Mouse (Mus musculus) thymus, postnatal 14 days (tissue): ENCODE measurements around the gene Lck.

Source experiments
- DNase-seq: peaks from one replicate; pipeline ENCODE4 v3.0.0; 2021

The Lck gene

DNA sequence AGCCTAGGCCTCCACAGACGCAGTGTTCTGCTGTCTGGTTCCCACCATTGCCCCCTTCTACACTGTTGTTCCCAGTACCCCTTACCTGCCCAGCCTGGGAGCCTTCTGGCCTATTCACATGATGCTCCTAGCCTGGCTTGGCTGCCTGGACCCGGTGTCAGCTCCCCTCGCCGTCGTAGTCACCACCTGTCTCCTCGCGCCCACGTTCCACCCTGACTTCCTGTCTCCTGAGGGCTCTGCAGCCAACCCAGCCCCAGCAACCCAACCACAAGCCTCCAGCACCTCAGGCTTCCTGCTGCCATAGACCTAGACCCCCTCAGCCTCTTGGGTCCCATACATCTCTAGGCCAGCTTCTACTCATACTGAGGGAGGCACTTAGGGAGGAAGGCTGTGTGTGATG lies at the start of gene Lck:
TSS of gene Lck (minus strand) at position 212 of the 400 bp plus-strand sequence.
- DNase-seq: peak; percentile 92

DNA sequence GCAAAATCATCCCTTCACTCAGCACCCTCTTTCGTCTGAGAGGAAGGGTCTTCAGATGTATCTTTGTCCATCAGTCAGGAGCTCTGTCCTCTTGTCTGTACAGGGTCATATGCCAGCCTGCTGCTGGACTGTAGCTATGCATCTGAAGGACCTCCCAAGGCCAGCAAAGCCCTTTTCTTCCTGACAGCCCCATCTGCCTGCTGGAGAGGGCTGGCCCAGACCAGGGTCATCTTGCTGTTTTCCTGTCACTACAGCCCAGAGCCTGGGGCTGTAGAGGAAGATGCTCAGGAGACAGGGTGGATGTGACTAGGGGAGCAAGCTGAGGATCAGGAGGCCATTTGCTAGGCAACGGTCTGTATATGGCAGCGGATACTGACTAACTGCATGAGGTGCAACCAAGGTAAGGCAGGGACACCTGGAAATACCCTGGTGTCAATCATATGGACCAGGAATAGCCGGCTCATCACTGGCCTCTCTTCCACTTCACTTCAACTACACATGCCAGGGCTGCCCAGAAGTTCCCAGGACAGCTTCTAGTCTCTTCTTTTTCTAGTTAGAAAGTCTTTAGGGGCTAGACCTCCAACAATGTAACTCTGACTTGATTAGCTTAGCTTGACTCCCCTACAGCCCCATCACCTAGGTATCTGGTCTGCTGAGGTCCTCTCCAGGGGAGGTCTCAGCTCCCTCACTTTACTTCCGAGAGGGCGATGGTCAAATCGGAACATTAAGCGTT lies 49.5 kb upstream of the Lck start:
- DNase-seq: no peak

DNA sequence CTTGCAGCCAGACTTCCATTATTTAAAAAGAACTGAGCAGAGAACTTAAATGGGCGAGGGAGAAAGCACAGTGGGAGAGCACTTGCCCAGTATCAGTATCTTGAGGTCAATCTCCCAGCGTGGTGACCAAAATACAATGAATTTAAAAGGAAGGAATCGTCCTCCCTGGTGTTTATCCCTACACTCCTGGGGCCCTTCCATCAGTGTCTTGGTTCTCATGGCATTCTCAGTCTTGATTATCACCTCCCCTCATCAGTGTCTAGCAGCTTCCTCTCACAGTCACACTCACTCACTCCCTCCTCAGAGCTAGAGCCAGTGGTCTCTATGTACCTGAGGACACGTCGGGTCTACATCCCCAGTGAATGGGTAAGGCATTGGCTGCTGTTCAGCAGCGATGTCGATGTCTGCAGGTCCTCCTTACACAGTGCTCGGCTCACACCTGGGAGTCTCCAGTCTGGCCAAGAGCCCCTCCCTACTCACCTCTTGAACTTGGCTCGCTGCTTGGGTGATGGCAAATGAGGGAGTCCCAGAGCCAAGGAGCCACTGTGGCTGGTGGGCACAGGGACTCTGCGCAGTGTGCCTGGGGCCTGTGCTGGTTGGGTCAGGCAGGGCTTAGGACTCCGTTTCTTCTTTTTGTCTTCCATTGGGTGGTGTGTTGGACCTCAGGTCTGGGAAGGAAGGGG lies 48.8 kb upstream of the Lck start:
- DNase-seq: no peak

DNA sequence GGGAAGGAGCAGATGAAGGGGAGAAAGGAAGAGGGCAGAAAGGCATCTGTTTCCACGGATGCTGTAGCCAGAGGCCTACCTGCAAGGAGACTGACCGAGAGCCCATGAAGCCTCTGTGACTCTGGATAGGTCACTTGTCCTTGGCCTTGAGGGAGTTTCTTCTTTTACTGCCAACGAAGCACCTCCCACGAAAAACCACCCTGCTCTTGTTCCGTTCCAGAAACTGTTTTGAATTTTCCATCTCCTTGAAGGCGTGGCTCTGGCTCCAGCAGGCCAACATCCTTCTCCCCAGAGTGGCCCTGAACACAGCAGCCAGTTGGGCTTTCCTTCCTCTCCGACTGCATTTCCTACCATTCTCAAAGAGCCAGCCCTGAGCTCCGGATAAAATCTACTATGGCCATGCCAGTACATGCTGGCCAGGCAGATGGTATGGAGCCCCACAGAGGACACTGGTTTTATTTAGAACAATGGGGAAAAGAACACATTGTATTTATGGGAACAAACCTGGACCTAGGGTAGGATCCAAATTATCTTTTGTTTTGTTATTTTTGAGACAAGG lies 47.9 kb upstream of the Lck start:
- DNase-seq: no peak

DNA sequence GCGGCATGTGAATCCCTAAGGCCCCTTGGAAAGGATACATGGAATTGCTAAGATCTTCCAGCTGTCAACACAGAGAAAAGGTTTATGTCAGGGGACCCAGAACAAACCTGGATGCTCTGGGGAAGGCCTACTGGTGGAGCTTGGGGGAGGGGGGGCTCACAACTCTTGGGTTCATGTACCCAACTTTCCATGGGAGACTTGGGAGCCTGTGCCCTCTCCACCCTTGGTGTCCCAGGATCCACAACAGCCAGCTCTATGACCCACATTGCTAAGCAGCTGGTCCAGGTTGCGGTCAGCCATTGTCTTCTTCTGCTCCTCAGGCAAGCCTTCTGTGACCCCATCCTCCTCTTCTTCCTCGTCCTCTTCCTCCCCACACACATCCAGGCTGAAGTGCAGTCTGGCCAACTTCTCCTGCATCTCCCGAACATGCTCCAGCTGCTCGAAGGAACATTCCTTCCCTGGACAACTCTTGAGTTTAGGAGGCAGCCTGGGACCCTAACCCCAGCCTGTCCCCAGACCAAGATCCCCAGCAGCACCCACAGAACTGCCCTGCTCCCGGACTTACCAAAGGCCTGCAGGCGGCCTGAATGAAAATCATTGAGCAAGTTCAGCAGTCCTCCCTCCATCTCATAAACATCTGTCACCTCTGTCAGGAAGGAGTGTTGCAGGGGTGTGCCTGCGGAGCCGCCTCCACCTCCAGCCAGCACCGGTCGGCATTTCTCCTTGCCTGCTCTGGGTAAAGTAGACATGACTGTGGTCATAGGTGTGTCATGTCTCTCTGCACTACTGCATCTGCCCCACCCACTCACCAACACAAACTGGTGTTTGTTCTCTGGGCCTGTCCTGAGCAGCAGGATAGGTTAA lies 47.2 kb upstream of the Lck start:
- no peak for DNase-seq

DNA sequence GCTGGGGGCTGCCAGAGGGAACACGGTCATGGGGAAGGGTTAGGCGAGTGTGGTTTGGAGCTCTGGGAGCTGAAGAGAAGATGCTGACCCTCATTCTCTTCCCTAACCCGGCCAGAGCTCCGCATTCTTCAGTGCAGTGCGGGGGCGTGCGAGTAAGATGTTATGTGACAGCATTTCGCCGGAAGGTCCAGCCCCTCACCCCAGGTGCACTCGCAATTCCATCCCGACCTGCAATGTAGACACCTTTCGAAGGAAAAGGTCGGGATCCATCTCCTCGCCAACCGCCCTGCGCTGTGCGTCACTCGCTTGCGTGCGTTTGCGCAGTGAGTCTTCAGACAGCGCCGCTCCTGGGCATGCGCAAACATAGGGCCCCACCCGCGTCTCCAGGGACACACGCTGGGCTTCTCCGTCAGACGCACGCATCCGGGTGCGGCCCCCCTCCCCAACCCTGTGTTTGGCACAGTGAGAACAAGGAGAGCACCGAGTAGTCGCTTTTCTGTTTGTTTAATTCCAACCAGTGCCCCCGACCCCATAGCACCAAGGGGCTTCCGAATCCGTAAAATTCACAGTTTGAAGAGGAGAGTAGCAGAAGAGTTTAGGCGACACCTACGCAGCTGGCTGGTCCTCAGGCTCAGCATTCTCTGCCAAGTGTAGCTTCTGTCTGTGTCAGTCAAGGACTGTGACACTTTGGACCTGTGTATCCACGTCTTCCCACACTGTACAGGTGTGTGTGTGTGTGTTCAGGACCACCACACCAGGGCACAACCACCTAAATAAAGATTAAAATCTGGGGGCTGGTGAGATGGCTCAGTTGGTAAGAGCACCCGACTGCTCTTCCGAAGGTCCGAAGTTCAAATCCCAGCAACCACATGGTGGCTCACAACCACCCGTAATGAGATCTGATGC lies 45.6 kb upstream of the Lck start, which contains the start of gene Iqcc:
TSS of gene Iqcc (minus strand) at position 314 of the 906 bp plus-strand sequence.
- DNase-seq: peak; percentile 98

DNA sequence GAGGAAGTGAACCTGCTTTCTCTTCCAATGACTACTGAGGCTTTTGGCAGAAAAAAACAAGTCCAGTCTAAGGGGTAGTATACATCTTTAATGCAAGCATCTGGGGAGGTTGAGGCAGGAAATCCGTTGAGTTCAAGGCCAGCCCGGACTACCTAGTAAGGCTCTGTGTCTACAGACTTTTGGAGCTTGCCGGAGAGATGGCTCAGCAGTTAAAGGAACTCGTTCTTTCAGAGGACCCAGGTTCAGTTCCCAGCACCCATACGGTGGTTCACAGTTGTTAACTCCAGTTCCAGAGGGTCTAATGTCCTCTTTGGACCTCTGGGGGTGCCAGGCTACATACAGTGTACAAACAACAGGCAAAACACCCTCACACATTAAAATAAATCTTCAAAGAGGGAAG lies 44.6 kb upstream of the Lck start:
- DNase-seq: no peak

DNA sequence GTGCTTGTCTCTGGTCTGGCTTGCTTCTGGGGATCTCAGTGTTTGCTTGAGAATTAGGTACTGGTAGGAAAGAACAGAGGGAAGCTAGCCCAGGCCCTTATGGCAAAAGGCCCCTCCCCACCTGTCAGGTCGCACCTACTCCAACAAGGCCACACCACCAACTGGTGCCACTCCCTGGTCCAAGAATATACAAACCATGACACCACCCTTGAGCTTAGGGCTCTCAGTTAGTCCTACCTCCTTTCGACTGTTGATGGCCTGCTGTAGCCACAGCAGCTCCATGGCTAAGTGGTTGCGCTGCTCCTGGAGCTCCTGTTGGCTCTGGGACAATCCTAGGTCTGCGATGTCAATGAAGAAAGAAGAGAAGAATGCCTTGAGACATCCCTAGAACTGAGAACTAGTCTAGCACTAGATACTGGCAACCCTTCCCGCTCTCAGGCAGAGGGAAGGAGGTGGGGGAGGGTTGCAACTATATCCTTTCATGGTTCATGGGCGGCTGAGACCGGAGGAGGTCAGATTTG lies 43.7 kb upstream of the Lck start:
- DNase-seq: no peak

DNA sequence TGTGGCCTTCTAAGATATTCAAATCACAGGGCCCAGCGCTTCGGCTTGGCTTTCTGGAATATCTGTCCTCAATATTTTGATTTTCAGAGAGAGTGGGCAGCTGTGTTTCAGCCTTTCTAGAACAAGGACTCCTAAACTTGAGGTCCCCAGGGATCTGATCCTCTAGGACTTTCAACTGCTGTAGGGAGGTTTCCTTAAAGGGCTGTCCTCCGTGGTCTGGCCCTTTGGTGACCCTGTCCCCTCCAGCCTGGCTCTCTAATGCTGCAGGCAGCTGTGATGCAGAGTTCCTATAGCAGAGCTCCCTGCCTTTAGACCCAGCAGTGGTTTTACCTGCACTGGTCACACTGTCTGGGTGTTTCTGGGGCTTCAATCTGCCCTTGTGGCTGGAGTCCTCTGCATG lies 43.2 kb upstream of the Lck start:
- no peak for DNase-seq

DNA sequence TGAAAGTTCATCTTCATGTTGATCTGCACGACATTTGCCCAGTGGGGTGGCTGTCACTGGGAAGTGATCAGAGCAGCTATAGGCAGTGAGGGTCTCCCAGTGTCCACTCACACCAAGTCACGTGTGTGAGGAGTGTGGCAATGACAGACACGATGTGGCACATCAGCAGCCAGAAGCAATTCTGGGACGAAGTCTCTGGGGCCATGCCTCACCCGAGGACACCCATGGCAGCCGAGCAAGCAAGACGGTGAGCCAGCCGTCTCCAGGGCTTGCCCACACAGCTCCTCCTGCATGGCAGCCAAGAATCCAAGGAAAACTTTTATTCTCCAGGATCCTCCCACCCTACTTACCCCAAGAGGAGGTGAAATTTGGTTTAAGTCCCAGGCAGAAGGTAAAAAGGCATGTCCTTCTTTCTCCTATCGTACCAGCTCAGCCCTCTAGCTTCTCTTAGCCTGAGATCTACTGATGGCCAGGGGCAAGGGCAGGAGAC lies 42.4 kb upstream of the Lck start:
- DNase-seq: no peak

DNA sequence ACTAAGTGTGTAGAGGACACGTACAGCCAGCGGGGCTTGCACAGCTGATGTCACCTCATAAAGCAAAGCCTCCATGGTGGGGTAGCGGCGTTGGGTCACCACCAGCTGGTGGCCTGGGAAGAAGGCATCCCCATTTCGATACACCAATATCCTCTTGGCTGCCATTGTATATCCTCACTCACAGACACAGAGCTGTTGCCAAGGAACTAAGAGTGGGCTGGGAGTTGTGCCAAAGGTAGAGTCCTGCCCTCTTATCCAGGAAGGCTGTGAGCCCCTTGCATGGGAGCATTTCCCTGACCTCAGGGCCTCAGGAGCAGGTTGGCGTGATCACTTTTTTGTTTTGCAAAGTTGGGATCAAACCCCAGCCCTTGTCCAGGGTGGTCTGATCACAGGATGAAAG lies 40.7 kb upstream of the Lck start, which contains the start of gene Dcdc2b:
TSS of gene Dcdc2b (minus strand) at position 165 of the 400 bp plus-strand sequence.
- no peak for DNase-seq

DNA sequence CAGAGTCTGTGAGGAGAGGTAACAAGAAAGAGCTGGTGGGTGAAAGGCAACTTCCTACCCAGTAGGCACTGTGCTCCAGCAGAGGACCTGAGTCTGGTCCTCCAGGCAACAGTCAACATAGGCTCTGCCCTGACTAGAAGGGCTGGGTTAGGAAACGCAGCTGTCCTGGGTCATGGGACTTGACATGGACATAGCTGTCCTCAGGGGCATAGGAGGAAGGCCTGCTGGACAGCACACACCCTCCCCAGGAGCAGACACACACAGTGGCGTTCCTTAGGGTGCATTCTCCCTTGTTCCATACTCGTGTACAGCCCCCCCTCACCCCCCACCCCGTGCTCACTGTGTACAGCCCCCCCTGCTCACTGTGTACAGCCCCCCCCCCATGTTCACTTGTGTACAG lies 37.0 kb upstream of the Lck start:
- DNase-seq: no peak

DNA sequence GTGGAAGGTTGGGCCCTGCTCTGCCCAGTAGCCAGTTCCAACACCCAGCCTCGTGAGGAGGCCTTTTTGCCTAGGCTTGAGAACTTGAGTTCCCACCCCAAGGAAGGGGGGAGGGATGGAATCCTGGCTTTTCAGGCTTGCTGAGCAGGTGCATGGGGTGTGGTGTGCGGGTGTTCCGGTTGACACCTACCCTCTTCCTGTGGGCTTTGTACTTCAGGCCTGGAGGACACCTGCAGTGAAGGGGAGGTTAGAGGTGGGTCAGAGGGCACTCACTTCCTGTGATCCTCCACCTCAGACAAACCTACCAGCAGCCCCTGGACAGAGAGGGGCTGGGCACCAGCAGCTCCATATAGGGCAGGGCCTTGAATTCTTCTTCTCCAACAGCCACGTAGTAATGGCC lies 36.6 kb upstream of the Lck start:
- DNase-seq: peak; percentile 89

DNA sequence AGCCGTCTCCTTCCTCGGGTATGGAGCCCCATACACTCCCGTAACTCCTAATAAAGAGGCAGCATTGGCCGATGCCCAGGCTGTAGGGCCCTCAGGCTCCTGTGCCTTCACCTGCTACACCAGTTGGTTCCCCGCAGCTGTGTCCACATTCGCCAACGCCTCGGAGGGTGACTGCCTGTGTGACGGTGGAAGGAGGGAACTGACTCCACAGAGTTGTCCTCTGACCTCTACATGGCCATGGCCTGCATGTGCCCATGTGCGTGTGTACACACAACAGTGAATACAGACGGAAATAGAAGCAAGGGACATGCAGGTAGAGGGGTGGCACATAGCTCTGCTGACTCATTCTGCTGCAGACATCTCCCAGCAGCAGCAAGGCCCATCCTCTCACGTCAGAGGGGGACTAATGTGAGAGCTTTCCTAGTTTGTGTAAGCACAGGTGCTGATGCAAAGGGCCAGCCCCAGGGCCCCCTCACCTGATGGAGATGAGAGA lies 35.7 kb upstream of the Lck start:
- DNase-seq: peak; percentile 52

DNA sequence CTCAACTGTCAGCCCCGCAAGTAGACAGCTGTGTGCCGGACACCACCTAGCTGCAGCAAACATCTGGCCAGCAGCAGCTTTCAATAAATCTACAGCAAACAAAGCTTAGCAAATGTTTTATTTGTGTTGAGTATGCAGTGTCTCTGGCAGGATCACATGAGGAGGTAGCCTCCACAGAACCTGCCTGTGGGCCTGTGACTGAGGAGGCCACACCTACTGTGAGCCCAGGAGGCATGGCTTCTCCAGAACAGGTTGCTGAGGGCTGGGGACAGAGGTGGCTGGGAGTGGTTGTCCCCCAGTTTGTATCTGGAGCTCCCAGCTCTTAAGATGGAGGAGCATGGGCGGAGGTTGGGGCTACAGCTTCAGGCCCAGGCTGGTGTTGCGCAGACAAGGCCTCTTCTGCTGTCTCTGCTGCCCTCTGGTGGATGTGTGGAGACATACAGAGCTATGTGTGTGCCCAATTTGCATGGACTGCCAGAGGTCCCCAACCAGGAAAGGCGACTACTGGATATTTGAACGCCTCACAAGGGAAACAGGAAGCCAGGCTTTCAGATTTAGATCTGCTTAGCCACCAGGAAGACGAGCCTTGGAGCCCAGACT lies 35.1 kb upstream of the Lck start:
- DNase-seq: peak; percentile 89

DNA sequence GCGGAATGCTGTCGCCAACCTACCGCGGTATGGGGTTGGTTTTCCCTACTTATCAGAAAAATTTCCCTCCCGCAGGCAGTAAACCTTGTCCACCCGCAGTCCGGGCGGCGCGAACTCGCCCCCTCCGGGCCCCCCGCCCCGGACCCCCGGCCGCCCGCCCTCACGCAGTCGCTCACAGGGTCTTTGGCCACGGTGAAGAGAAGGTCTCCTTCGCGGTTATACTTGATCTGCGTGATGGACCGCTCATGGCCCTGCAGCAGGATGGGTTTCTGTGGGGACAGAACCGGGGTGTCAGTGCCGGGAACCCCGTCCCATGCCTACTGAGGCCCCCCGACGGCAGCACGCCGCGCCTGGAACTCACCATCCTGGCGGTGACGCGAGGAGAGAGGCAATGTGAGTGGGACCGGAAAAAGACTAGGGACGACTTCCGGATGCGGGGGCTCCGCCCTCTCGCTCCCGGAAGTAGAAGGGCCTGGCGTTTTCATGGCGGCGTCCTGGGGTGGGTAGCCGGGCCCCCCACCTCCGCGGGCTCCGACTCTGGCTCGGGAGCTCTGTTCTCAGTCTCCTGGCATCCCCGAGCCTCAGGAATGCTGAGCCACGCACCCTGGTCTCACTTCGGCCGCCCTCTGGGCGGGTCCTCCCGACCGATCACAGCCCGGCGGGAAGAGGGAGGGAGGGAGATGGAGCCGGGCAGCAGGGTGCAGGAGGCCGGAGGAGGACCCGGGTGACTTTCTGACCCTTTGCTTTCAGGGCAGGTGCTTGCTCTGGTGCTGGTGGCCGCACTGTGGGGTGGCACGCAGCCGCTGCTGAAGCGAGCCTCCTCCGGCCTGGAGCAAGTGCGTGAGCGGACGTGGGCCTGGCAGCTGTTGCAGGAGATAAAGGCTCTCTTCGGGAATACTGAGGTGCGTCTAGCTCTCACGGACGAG lies 27.1 kb upstream of the Lck start, which contains the start of the genes Eif3i and Tmem234:
TSS of gene Eif3i (minus strand) at position 416 of the 926 bp plus-strand sequence.
TSS of gene Tmem234 (plus strand) at position 436 of the 926 bp plus-strand sequence.
- peak; percentile 90 for DNase-seq

DNA sequence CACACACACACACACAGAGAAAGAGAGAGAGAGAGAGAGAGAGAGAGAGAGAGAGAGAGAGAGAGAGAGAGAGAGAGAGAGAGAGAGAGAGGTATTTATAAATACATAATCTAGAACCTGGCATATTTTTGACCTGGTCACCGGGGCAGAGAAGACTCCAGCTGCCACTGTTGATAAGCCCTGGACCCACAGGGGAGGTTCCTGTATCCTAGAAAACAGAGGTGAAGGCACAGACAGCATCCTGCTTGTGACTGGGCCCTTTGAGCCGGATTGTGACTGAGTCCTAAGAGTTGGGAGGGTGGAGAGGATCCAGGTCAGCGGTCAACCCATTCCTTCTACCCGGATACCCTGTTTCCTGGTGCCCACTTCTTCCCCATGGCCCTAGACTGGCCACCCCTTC lies 15.4 kb upstream of the Lck start:
- no peak for DNase-seq

DNA sequence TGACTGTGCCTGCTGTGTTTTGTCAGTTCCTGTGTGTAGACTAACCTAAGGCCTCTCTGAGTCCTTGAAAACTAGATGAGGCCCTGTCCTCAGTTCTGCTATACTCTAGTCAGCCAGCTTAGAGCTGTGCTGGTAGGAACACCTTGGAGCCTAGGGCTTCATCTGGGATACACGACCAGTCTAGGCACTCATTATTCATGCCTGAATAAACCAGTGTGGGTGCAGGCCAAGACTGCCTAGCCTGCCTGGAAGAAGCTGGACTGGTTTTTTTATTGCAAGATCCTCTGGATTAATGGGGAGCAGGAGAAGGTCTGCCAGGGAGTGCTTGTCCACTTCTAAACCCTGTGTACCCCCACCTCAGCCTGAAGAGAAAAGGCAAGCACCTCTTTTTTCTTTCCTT lies 13.5 kb upstream of the Lck start:
- no peak for DNase-seq

DNA sequence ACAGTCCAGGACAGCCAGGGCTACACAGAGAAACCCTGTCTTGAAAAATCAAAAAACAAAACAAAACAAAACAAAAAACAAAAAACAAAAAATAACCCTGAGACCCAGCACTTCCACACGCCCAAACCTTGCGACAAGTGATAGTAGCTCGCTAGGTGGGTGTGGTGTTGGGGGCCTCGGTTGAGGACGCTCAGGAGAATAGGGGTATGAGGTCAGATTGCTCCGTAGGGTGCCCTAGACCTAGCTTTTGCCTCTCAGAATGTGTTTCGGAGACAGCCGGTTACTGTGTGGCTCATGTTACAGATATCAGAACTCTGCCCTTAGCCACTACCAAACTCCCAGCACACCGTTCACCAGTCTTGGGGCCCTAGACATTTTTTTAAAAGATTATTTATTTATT lies 12.3 kb upstream of the Lck start:
- no peak for DNase-seq
